Mouse (Mus musculus): Measurements from ENCODE around the gene Sdk1. TPM values are rescaled to one million over a fixed set of nuclear protein-coding genes. Genes with fewer than 3 reads are reported as not detected.

The Sdk1 gene
- polyA plus RNA-seq, 1 experiment from 2014 or later = 4.0 TPM

DNA sequence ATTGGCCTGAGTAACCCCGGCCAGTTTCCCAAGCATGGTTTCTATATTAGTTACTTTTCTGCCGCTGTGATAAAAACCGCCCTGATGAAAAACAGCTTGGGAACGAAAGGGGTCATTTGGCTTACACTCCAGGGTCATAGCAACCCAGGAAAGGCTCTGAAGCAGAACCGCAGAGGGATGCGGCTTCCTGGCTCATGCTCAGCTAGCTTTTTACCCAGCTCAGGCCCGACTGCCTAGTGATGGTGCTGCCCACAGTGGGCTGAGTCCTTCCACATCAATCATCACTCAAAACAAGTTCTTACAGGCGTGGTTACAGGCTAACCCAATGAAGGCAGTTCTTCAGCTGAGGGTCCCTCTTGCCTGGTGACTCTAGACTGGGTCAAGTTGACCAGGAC is 988.5 kb downstream of the Sdk1 start:
- peaks cover 11% of the 10 kb centered on the region; the same call in 1 of the 2 replicates for H3K9me3 ChIP-seq (ENCODE audit: low read length)
- 48% methylated on average over 8 of the region's 8 CpGs for WGBS
- H3K9ac ChIP-seq (replicated peaks; ENCODE audit: low read length) = no peak overlapping the region
- no peak overlapping the region for H3K4me3 ChIP-seq (ENCODE audit: low read length)
- peak; percentile 65; the same call in 1 of the 2 replicates for ATAC-seq (ENCODE audit: low FRiP score, low TSS enrichment)
- peak overlapping the region; percentile 90 for H3K27ac ChIP-seq (ENCODE audit: low read length)
- H3K4me1 ChIP-seq (ENCODE audit: insufficient read depth, low read length) = peaks cover 8% of the 10 kb centered on the region; the same call in 1 of the 2 replicates
- H3K36me3 ChIP-seq (ENCODE audit: insufficient read depth, low read length) = no peaks in the 10 kb centered on the region
- H3K27me3 ChIP-seq (ENCODE audit: insufficient read depth, low read length) = no peaks in the 10 kb centered on the region
- H3K4me2 ChIP-seq (replicated peaks; ENCODE audit: low read depth, low read length) = no peak overlapping the region

DNA sequence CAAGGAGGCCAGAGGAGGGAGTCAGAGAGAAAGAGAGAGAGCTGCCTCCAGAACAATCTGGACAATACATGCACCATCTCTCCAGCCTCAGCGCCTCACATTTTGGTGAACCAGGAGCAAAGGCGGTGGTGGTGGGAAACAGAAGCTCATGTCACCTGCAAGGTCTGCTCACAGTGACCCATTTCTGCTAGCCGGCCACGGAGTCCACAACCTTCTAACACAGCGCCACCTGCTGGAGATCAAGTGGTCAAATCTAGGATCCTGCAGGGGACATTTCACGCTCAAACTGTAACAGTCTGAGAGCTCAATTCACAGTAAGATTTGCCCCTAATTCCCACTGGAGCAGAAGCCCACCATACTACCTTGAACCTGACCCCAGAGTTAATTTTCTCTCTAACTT is 999.0 kb downstream of the Sdk1 start:
- Histone ChIP-seq H3K27me3 (ENCODE audit: insufficient read depth, low read length) (no peaks in the 10 kb centered on the region), H3K4me3 (ENCODE audit: low read length) (no peak overlapping the region), H3K4me1 (ENCODE audit: insufficient read depth, low read length) (no peaks in the 10 kb centered on the region), H3K4me2 (replicated peaks; ENCODE audit: low read depth, low read length) (no peak overlapping the region), H3K9me3 (ENCODE audit: low read length) (peaks cover 11% of the 10 kb centered on the region; the same call in 1 of the 2 replicates), H3K9ac (replicated peaks; ENCODE audit: low read length) (no peak overlapping the region), H3K36me3 (ENCODE audit: insufficient read depth, low read length) (no peaks in the 10 kb centered on the region), H3K27ac (ENCODE audit: low read length) (no peak overlapping the region)
- no peak for ATAC-seq (ENCODE audit: low FRiP score, low TSS enrichment)
- 94% methylated on average over 6 of the region's 6 CpGs for WGBS

DNA sequence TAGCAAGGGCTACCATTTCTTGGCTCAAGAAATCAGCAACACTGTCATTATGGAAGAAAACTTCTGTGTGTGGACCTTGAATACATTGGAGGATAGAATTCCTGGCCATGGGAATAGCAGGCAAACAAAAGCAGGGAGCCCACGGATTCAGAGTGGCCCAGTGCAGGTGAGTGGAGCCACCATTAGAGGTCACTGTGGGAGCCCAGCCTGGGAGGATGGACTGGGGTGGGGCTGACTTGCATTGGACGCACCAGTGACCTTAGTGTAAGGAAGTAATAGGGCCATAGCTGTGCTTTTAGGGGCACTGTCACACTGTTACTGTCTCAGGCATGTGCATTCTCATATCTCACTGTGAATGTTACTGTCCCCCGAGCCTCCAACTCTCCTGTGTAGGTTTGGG is 1001.3 kb downstream of the Sdk1 start:
- Histone ChIP-seq H3K27ac (ENCODE audit: low read length) (no peak overlapping the region), H3K4me2 (replicated peaks; ENCODE audit: low read depth, low read length) (no peak overlapping the region), H3K4me3 (ENCODE audit: low read length) (no peak overlapping the region), H3K27me3 (ENCODE audit: insufficient read depth, low read length) (no peaks in the 10 kb centered on the region), H3K9me3 (ENCODE audit: low read length) (peaks cover 22% of the 10 kb centered on the region; the same call in 1 of the 2 replicates), H3K36me3 (ENCODE audit: insufficient read depth, low read length) (no peaks in the 10 kb centered on the region), H3K9ac (replicated peaks; ENCODE audit: low read length) (no peak overlapping the region), H3K4me1 (ENCODE audit: insufficient read depth, low read length) (no peaks in the 10 kb centered on the region)
- no peak for ATAC-seq (ENCODE audit: low FRiP score, low TSS enrichment)
- WGBS = 44% methylated on average over 3 of the region's 3 CpGs

DNA sequence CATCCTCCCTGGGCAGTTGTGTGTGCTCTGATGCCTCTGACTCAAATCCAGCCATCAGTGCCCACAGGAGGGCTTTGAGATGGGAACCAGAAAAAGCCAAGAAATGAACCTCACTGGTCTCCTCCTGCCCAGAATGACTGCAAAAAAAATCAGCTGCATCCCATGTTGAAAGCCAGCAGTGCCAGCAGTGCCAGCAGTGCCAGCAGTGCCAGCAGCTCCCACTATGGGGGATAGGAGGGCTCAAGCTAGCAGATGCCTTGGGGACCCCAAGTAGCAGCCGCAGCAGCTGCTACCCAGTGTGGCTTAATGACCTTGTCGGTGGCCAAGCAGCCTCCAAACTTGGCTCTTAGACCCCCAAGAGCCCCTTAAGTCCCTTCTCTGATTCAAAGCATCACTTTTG is 1001.8 kb downstream of the Sdk1 start:
- no peaks in the 10 kb centered on the region for H3K27me3 ChIP-seq (ENCODE audit: insufficient read depth, low read length)
- H3K9ac ChIP-seq (replicated peaks; ENCODE audit: low read length) = no peak overlapping the region
- ATAC-seq (ENCODE audit: low FRiP score, low TSS enrichment) = no peak
- no peak overlapping the region for H3K4me2 ChIP-seq (replicated peaks; ENCODE audit: low read depth, low read length)
- H3K4me1 ChIP-seq (ENCODE audit: insufficient read depth, low read length) = no peaks in the 10 kb centered on the region
- no peaks in the 10 kb centered on the region for H3K36me3 ChIP-seq (ENCODE audit: insufficient read depth, low read length)
- no peak overlapping the region for H3K27ac ChIP-seq (ENCODE audit: low read length)
- 83% methylated on average over 2 of the region's 2 CpGs for WGBS
- H3K9me3 ChIP-seq (ENCODE audit: low read length) = peaks cover 22% of the 10 kb centered on the region
- no peak overlapping the region for H3K4me3 ChIP-seq (ENCODE audit: low read length)

DNA sequence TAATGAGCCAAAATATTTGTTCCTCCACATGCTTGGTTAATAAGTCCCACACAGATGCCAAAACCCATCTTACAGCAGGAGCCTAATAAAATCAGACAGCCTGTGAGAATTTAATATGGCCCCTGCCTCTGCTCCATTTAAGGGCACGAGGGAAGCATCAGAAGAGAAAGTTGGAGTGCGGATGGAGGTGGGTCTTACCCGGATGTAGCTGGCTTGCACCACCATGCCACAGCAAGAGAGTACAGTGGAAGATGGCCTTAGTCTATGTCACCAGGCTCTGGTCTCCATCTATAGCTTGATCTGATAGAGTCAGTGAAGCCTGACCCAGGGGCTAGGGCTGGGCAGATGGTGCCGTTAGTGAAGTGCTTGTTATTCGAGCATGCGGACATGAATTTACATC is 1014.9 kb downstream of the Sdk1 start:
- ATAC-seq (ENCODE audit: low FRiP score, low TSS enrichment) = no peak
- H3K27ac ChIP-seq (ENCODE audit: low read length) = no peak overlapping the region
- H3K9me3 ChIP-seq (ENCODE audit: low read length) = no peaks in the 10 kb centered on the region
- H3K4me3 ChIP-seq (ENCODE audit: low read length) = no peak overlapping the region
- no peak overlapping the region for H3K4me2 ChIP-seq (replicated peaks; ENCODE audit: low read depth, low read length)
- 0 out of 2 replicates have a peak, but pooled peaks cover 3% of the 10 kb centered on the region for H3K27me3 ChIP-seq (ENCODE audit: insufficient read depth, low read length)
- 49% methylated on average over 6 of the region's 6 CpGs for WGBS
- H3K9ac ChIP-seq (replicated peaks; ENCODE audit: low read length) = no peak overlapping the region
- H3K4me1 ChIP-seq (ENCODE audit: insufficient read depth, low read length) = no peaks in the 10 kb centered on the region
- no peaks in the 10 kb centered on the region for H3K36me3 ChIP-seq (ENCODE audit: insufficient read depth, low read length)

DNA sequence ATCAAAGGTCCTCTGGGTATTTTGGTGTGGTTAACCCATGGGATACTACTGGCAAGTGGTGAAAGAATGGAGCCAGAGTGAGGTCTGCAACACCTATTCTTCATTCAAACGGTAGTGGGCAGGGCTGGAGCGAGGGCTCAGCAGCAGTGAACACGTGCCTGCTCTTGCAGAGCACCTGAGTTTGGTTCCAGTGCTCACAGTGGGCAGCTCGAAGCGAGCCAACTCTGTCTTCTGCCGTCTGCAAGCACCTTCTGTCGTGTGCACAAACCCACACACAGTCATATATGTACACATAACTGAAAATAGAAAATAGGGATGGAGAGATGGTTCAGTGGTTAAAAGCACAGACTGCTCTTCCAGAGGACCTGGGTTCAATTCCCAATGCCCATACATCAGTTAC is 1017.4 kb downstream of the Sdk1 start:
- Histone ChIP-seq H3K4me2 (replicated peaks; ENCODE audit: low read depth, low read length) (no peak overlapping the region), H3K9ac (replicated peaks; ENCODE audit: low read length) (no peak overlapping the region), H3K4me1 (ENCODE audit: insufficient read depth, low read length) (no peaks in the 10 kb centered on the region), H3K27me3 (ENCODE audit: insufficient read depth, low read length) (0 out of 2 replicates have a peak, but pooled peaks cover 5% of the 10 kb centered on the region), H3K27ac (ENCODE audit: low read length) (no peak overlapping the region), H3K4me3 (ENCODE audit: low read length) (no peak overlapping the region), H3K36me3 (ENCODE audit: insufficient read depth, low read length) (no peaks in the 10 kb centered on the region), H3K9me3 (ENCODE audit: low read length) (no peaks in the 10 kb centered on the region)
- no peak for ATAC-seq (ENCODE audit: low FRiP score, low TSS enrichment)
- WGBS = 85% methylated on average over 7 of the region's 7 CpGs

DNA sequence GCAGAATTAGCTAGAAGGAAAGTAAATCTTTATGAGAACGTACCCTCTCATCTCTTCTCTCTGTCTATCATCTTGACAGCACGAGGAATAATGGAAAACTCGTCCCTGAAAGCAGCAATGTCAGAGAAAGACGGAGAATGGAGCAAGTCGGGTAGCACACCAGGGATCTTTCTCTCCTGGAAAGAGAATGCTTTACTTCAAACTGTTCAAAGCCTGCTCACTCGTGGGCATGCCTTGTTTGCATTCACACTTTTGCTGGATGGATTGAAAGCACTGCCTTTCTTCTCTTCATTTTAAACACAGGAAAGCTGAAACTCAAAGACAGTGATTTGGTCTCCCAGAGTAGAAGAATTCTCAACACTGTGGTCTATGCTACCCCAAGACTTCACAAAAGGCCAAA is 1020.8 kb downstream of the Sdk1 start:
- H3K4me2 ChIP-seq (replicated peaks; ENCODE audit: low read depth, low read length) = no peak overlapping the region
- H3K36me3 ChIP-seq (ENCODE audit: insufficient read depth, low read length) = no peaks in the 10 kb centered on the region
- H3K9me3 ChIP-seq (ENCODE audit: low read length) = peaks cover 5% of the 10 kb centered on the region; the same call in 1 of the 2 replicates
- H3K4me1 ChIP-seq (ENCODE audit: insufficient read depth, low read length) = no peaks in the 10 kb centered on the region
- no peak overlapping the region for H3K4me3 ChIP-seq (ENCODE audit: low read length)
- ATAC-seq (ENCODE audit: low FRiP score, low TSS enrichment) = no peak
- no peak overlapping the region for H3K9ac ChIP-seq (replicated peaks; ENCODE audit: low read length)
- WGBS = 55% methylated on average over 6 of the region's 6 CpGs
- no peak overlapping the region for H3K27ac ChIP-seq (ENCODE audit: low read length)
- H3K27me3 ChIP-seq (ENCODE audit: insufficient read depth, low read length) = 0 out of 2 replicates have a peak, but pooled peaks cover 2% of the 10 kb centered on the region

Other genes starting within 250 kb of the Sdk1 start
- gene Card11, start 240.9 kb upstream of the Sdk1 start, polyA plus RNA-seq (2015; fragmentation: Nextera tagmentation; extraction: Ambion mirVana) = 0.08 and 0.27 TPM in 2 replicates

Measured in kidney, embryonic 16.5 days (tissue).